Mouse (Mus musculus): ENCODE data around the gene Gm5269.

The Gm5269 gene

GRCm38 (mm10) chr1:45890173-45890572 lies at the start of gene Gm5269:
Gm5269 (minus strand) TSS chr1:45890273.
- no peak for DNase-seq

GRCm38 (mm10) chr1:45931127-45931526 lies 41.1 kb upstream of the Gm5269 start:
- no peak for DNase-seq

- DNase-seq = no peak
Measured at GRCm38 (mm10) chr1:45926911-45927310, 36.8 kb upstream of the Gm5269 start.

- no peak for DNase-seq
Measured at GRCm38 (mm10) chr1:45926393-45926763, 36.3 kb upstream of the Gm5269 start, which contains the start of gene Slc40a1. Slc40a1 (minus strand) TSS chr1:45926523.

GRCm38 (mm10) chr1:45925500-45926392 lies 35.7 kb upstream of the Gm5269 start:
- no peak for DNase-seq

- no peak for DNase-seq
Measured at GRCm38 (mm10) chr1:45925131-45925499, 35.0 kb upstream of the Gm5269 start.

GRCm38 (mm10) chr1:45924516-45924915 lies 34.4 kb upstream of the Gm5269 start:
- no peak for DNase-seq

GRCm38 (mm10) chr1:45923306-45923705 lies 33.2 kb upstream of the Gm5269 start:
- no peak for DNase-seq

GRCm38 (mm10) chr1:45920703-45921102 lies 30.6 kb upstream of the Gm5269 start:
- no peak for DNase-seq

GRCm38 (mm10) chr1:45919752-45920151 lies 29.7 kb upstream of the Gm5269 start:
- DNase-seq = no peak

GRCm38 (mm10) chr1:45917136-45917803 lies 27.2 kb upstream of the Gm5269 start:
- no peak for DNase-seq

GRCm38 (mm10) chr1:45916174-45916573 lies 26.1 kb upstream of the Gm5269 start:
- DNase-seq = no peak

GRCm38 (mm10) chr1:45914236-45914635 lies 24.2 kb upstream of the Gm5269 start:
- no peak for DNase-seq

- DNase-seq = no peak
Measured at GRCm38 (mm10) chr1:45905107-45905821, 15.2 kb upstream of the Gm5269 start.

- no peak for DNase-seq
Measured at GRCm38 (mm10) chr1:45904161-45904560, 14.1 kb upstream of the Gm5269 start.

- DNase-seq = no peak
Measured at GRCm38 (mm10) chr1:45898044-45898443, 8.0 kb upstream of the Gm5269 start.

- DNase-seq = no peak
Measured at GRCm38 (mm10) chr1:45894168-45894912, 4.3 kb upstream of the Gm5269 start.

GRCm38 (mm10) chr1:45891986-45892385 lies 1.9 kb upstream of the Gm5269 start:
- no peak for DNase-seq

- no peak for DNase-seq
Measured at GRCm38 (mm10) chr1:45886800-45887199, 3.3 kb downstream of the Gm5269 start.

- DNase-seq = no peak
Measured at GRCm38 (mm10) chr1:45883378-45883777, 6.7 kb downstream of the Gm5269 start.

- no peak for DNase-seq
Measured at GRCm38 (mm10) chr1:45882076-45882475, 8.0 kb downstream of the Gm5269 start.

GRCm38 (mm10) chr1:45881228-45881832 lies 8.7 kb downstream of the Gm5269 start:
- no peak for DNase-seq
